Mouse (Mus musculus): ENCODE data around the gene Cldn12.
A peak's percentile ranks its signal among the peaks of the same experiment; 100 is the strongest.

Gene Cldn12

GRCm38 (mm10) chr5:5514196-5515076 is at the start of gene Cldn12:
TSS of gene Cldn12 (minus strand) at chr5:5514958.
- DNase-seq, result peak; percentile 99

GRCm38 (mm10) chr5:5562435-5562834 is 47.7 kb upstream of the Cldn12 start:
- no peak for DNase-seq

GRCm38 (mm10) chr5:5561041-5561706 is 46.4 kb upstream of the Cldn12 start:
- no peak for DNase-seq

GRCm38 (mm10) chr5:5559798-5560197 is 45.0 kb upstream of the Cldn12 start:
- DNase-seq, result no peak

DNA sequence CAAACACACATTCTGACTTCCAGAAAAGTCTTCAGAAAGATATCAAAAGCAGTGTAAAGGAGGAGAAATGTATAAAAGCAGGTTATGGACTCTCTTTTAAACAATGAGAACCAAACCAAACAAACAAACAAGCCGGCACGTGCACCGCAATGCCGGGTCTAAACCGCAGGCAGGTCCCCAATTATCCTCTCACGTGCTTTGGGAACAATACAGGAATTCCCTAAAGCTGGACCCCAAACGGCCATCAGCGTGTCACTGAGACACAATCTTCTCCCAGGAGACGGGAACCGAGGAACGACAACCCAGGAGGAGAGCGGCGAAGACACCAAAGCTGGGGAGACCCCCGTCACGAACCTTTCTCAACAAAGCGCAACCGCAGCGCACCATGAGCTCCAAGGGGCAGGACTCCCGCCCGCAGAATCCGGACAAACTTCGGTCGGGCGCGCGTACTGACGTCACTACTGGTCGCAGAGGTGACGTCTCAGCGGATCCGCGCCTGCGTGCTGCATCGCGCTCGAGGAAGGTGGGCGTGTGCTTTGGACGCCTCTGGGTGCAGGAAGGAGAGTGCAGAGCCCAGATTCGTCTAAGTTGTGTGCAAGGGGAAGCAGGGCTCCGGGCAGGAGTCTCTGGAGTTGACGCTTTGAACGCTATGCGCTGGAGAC is 44.5 kb upstream of the Cldn12 start, which contains the start of gene Gtpbp10:
Gene Gtpbp10, minus strand, starts transcription at position 460 of the 662 bp plus-strand sequence.
- DNase-seq, result peak; percentile 93 to 94

DNA sequence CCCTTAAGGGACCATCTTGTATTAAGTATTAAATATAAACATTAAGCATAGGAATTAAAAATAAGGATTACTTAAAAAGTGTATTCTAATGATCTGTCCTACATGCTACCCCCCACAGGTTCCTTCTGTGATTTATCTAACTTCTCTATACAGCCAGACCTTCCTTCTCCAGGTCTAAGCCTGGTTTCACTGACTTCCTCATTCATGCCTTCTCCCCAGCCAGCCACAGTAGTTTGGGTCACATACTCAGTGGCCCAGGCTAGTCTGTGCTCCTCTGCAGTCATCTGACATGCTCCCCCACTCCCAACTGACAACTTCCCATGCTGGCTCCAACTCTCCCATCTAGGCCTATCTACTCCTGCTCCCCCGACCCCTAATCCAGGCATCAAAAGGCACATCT is 36.4 kb upstream of the Cldn12 start:
- no peak for DNase-seq

GRCm38 (mm10) chr5:5540385-5540784 is 25.6 kb upstream of the Cldn12 start:
- no peak for DNase-seq

- no peak for DNase-seq
These were observed 25.0 kb upstream of the Cldn12 start for GRCm38 (mm10) chr5:5539771-5540170.

GRCm38 (mm10) chr5:5536131-5536530 is 21.4 kb upstream of the Cldn12 start:
- DNase-seq, result peak in 1 of 2 experiments; percentile 24

- DNase-seq, result peak; percentile 63 to 70
These were observed 19.1 kb upstream of the Cldn12 start for GRCm38 (mm10) chr5:5533656-5534420.

DNA sequence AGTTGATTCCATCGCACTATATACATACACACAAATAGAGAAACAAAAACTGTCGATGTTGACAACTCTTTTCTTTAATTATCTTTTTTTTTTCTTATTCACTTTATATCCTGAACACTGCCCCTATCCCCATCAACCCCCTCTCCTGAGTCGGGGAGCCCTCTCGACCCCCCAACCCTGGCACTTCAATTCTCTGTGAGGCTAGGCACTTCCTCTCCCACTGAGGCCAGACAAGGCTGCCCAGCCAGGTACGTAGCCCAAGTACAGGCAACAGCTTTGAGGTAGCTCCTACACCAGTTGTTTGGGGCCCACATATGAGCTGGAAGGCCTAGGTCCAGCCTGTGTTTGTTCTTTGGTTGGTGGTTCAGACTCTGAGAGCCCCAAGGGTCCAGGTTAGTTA is 653 bp upstream of the Cldn12 start:
- no peak for DNase-seq

DNA sequence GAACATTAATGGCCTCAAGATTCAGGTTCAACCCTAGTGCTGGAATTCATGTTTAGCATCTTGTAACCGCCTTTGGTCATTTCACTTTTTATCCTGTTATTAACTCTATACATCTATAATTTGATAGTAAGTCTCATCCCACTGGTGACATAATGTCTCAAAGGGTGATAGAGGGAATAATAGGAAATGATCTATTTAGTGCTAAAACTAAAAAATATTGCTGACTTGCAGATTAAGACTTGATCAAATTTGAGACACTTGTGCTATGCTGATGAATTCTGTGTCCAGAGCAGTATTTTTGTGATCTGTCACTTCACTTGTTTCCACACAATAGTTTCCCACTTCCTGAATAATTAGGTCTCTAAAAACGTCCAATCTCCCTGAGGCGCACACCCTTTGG is 3.4 kb downstream of the Cldn12 start:
- no peak for DNase-seq

GRCm38 (mm10) chr5:5510989-5511388 is 3.8 kb downstream of the Cldn12 start:
- no peak for DNase-seq

- peak in 1 of 2 experiments; percentile 39 for DNase-seq
These were observed 4.4 kb downstream of the Cldn12 start for GRCm38 (mm10) chr5:5510304-5510887.

DNA sequence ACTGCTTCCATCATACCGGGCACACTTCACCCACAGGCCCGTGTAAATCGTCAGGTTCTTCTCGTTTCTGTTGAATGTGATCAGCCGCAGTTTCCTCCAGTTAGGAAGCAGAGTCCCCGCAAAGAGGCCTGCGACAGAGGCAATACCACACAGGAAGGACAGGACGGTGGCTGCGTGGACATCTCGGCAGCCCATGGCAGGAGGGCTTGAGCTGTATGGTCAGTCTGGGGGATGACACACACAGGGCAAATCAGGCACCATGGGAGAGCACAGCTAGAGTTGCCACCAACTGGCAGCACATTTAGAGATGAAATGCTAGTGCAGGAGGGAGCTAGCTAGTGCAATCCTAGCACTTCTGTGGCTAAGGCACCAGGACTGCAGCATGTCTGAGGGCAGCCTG is 6.5 kb downstream of the Cldn12 start:
- DNase-seq, result no peak

DNA sequence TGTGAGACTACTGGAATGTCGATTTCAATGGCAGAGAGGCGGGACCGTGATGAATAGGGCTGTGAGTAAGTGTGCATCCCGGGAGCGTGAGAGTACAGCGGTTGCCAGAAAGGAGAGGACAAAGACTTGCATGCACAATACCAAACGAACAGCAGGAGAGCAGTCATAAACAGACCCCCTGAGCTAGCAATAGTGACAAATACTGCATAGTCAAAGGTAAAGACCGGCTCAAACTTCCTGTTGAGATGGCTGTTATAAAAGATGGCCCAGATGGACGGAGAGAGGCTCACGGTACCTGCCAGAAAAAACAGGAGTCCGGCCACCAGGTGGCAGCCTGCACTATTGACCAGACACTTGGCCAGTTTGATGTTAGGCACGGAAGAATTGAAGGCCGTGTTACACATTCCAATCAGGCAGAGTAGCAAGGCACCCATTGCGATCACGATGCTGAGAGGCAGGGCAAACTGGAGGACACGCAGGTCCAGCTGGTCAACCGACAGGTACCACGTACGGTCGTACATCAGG is 7.0 kb downstream of the Cldn12 start:
- DNase-seq, result peak; percentile 75 to 86

DNA sequence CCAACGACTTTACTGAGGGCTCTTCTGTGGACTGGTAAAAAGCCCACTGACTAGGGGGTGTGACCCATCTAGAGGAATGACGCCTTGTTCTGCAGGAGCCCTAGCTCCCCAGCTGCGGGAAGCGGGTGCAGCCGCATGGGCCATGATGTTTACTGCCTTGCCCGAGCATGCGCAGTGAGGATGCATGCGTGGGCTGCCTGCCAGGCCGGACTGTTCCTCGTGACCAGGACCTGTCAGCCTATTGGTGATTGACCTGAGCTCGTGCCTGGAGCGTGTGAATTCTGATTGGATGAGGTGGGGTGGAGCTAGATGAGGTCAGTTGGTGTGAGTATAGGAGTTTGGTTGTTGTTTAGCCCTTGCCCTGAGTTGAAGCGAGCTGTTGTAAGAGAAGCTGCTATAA is 10.3 kb downstream of the Cldn12 start:
- DNase-seq, result no peak

DNA sequence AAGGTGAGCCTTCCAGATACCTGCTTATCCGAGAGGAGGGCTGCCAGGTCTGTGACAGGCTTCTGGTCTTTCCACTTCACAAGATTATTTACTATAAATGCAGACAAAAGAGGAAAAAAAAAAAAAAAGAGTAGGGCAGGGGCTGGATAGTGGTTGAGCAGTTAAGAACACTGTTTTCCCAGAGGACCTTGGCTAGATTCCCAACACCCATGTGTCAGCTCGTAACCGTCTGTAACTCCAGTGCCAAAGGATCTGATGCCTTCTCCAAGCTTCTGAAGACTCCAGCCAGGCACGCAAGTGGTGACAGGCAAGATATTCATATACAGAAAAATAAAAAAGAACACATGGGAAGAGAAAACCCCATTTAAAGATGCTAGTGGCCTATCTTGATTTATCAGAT is 11.4 kb downstream of the Cldn12 start:
- no peak for DNase-seq

DNA sequence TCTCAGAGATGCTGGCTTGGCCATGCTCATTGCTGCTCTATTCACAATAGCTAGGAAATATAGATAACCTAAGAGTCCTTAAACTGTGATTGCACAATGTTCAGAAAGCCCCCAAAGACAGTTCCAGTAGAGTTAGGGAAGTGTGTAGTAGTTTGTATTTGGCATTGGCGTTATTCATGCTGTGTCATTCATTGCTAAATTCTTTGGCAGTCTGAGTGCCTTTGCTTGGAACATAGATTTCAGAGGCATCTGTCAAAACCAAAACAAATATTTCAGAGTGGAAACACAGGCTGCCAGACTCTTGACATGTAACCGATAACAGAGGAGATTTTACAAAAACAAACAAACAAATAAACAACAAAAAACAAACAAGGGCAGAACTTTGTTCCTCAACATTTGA is 13.2 kb downstream of the Cldn12 start:
- DNase-seq, result no peak

- no peak for DNase-seq
These were observed 18.4 kb downstream of the Cldn12 start for GRCm38 (mm10) chr5:5496393-5496792.

- DNase-seq, result no peak
These were observed 19.7 kb downstream of the Cldn12 start for GRCm38 (mm10) chr5:5495042-5495441.

Measured in kidney, postnatal 25 days (tissue).